Mouse (Mus musculus): ENCODE measurements around the gene Odf3. TPM values are rescaled to one million over a fixed set of nuclear protein-coding genes. Genes with fewer than 3 reads are reported as not detected.

Odf3 gene
- polyA plus RNA-seq (2015; fragmentation: Nextera tagmentation; extraction: Ambion mirVana), result not detected in 2 replicates

DNA sequence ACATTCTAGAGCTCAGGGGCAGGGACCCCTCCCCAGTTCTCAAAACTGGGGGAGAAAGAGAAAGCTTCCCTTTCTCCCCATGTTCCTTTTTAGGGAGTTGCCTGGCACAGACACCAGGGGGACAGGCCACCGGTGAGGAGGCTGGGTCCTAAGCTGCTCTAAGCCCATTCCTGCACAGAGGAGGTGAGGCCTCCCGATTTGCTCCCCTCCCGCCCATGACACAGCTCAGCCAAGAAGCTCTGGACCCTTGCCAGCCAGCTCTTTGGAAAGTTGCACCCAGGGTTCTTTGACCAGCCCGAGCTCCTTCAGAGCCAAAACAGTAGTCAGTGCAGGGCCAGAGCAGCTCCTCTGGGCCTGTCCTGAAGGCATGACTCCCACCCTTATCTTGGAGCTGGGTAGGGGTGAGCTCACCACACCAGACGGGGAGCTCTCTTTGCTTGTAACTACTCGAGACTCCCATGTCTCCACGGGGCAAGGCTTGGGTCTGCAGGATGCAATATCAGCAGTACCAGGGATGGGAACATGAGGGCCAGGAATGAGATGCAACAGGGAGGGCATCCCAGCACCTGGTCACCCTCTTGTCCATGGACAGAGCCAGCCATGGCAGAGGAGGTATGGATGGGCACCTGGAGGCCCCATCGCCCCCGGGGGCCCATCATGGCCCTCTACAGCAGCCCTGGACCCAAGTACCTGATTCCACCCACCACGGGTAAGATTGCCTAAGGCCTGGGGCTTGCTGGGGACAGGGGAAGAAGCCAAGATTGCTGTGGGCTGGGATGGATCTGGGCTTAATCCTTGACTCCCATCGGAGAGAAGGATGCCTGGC, at the start of gene Odf3:
TSS of gene Odf3 (plus strand) at position 51 of the 826 bp plus-strand sequence.

DNA sequence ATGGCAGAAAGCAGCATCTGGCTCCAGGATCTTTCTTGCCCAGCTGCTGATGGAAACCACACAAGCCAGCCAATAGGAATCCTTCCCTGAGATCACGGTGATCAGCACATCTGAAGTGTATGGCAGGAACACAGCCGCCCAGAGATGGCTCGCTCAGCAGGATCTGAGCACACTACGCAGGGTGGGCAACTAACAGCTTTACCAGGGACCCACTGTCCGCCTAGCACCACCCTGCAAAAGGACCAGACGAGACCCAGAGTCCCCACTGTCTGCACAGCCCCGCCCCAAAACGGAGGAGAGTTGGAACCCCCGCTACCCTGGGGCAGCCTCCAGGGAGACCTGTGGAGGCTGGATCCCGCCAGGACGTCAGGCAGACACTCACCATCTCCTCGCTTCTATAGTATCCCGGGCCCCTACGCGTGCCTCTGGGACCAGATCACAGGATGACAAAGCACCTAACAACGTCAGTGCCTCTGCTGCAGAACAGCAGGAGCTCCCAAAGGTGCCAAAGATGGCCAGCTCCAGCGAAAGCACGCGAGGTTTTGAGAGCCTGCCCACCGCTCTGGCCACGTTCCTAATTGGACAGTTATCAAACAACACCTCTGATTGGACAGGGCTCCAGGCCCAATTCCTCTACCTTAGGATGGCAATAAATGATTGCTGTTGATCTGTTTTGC, 25.8 kb upstream of the Odf3 start, which contains the start of gene Zfp941:
TSS of gene Zfp941 (minus strand) at position 526 of the 677 bp plus-strand sequence.

DNA sequence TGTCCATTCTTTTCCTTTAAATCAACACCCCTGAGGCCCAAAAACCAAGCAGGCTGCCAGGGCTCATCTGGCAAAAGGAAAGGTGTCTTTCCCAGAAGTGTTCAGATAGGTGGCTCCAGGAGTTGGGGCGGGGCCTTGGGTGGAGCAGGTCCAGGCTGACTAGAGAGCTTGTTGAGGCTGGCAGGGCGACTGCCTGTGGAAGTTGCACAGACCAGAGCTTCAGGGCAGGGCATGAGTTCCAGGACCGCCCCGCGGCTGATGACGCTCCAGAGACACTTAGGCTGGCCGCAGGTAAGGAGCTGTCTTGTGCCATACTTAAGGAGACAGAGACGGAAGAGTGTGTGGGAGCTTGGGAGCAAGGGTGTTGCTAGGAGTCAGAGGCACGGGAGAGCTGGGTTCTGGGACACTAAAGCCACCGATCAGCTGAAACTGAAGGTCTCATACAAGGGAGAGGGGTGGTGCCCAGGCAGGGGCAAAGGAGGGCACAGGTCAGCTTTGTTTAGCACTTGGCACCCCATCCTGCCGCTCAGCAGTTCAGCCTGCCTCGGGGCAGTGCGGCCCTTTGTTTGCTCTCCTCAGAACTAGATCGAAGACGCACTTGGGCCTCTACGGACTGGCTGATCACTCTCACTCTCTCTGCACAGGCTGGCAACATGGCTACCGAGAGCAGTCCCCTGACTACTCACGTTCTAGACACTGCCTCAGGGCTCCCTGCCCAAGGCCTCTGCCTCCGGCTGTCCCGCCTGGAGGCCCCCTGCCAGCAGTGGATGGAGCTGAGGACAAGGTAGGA, 12.4 kb upstream of the Odf3 start, which contains the start of gene Urah:
TSS of gene Urah (plus strand) at position 51 of the 790 bp plus-strand sequence.

DNA sequence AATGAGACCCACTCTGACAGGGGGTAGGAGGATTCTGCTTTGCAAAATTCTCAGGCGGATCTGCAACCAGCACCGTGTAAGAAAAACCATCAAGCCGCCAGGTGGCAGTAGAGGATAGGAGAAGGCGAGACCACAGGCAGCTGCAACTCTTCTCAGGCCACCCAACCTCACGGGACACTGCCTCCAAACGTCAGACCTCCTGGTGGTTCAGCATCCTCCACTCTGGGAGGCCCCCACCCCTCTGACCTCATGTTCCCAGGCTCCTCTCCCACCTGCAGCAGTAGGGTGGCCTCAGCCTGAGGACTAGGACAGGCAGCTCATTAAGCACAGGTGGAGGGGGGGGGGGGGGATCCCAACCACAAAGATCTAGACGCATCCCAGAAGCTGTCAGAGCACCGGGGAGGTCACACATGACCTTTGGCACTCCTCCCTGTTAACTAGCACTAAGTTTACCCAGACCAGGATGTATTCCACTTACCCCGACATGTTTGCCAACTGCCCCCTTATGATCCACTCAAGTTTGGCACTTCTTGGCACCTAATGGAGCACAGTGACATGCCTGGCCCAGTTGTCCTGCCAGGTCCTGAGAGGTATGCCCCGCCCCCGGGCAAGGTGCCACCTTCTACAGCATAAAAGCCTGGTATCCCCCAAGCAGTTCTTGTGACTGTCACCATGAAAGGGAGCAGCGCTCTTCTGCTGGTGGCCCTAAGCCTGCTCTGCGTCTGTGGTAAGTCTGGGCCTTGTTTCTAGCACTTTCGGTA, 2.5 kb upstream of the Odf3 start, which contains the start of gene Scgb1c1:
TSS of gene Scgb1c1 (plus strand) at position 643 of the 761 bp plus-strand sequence.

DNA sequence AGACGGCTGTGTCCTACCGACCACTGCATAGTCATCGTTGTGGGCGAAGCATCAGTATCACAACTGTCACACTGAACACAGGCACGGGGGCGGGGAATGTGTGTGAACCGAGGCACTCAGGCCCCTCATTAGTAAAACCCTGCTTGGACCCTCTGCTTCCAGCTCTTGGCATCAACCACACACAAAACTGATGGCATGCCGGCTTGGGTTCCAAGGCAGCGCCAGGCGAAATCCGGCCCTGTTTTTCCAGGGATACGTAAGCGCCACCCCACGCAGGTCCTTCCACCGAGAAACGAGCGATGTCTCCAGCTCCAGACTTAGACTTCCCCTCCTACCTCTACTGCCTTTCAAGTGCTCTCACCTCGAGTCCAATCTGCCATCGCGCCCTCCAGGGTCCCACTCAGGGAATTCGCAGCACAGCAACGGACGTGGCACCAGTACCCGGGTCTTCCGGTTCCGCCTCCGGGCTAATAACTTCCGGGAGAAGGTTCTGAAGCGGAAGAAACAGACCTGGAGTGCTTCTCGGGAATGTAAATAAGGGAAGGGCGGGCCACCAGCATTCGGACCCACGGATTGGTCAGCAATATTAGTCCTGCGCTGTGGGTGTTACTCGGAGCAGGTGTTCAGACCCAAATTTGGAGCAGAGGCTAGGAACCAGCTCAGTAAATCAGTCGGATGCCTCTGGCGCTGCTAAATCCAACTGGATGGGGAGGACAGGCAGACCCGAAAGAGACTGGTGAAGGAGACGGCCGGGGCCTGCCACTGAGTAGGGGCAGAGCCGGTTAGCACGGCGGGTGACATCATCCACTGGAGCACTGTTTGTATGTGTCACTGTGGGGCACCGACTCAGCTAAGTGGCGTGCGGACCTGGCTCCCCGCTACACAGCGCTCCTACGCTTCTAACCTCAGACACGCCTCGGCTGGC, 8.5 kb downstream of the Odf3 start, which contains the start of gene Gm45785:
TSS of gene Gm45785 (minus strand) at position 472 of the 925 bp plus-strand sequence.

DNA sequence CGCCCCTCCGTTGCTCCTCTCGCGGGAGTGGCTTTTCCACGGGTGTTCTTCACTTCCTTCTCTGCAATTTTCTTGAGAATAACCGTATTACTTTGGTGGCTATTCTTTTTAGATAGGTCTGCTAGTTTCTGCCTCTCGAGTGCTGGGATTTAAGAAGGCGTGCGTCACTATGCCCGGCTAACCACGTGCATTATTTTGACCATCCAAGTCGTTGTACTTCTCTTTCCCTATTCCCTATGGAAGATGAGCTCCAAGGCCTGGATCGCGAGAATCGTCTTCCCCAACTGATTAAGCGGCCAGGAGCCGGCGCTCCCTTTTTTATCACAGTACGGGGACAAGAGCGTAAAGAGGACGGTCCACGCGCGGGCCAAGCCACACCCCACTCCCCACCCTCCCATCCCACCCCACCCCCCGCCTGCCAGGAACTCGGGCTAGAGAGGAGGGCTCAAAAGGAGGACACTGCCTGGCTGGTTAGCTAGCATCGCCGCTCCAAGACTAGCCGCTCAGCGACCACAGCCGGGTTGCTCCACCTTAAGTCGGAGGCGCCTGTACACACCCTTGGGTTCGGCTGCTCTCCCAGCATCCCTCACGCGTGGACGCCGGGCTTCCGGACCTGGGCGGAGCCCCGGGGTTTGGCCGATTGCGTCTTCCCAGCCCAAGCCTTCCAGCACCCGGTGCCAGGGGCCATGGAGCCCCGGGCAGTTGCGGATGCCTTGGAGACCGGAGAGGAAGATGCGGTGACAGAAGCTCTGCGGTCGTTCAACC, 9.4 kb downstream of the Odf3 start, which contains the start of gene Ric8a:
TSS of gene Ric8a (plus strand) at position 173 of the 765 bp plus-strand sequence.

DNA sequence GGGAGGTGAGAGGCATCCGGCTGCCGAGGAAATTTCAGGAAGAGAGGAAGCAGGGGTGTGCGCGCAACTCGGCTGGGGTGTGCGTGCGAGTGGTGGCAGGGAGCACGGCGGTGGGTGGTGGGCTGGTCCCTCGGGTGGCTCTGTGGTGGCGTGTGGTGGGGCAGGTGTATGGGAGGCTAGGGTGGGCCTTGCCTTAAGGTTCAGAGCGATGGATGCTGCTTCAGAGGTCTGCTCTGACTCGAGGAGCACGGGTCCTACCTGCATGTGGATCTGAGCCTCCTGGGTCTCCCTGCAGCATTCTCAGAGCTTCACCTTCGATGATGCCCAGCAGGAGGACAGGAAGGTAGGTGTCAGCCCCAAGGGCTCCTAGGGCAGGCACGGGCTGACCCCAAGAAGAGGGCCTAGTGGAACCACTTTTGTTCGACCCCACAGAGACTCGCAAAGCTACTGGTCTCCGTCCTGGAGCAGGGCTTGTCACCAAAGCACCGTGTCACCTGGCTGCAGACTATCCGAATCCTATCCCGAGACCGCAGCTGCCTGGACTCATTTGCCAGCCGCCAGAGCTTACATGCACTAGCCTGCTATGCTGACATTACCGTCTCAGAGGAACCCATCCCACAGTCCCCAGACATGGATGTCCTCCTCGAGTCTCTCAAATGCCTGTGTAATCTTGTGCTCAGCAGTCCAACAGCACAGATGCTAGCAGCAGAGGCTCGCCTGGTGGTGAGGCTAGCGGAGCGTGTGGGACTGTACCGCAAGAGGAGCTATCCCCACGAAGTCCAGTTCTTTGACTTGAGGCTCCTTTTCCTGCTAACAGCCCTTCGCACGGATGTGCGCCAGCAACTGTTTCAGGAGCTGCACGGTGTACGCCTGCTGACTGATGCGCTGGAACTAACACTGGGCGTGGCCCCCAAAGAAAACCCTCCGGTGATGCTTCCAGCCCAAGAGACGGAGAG, 10.2 kb downstream of the Odf3 start, which contains the start of gene Bet1l:
TSS of gene Bet1l (minus strand) at position 28 of the 956 bp plus-strand sequence.

DNA sequence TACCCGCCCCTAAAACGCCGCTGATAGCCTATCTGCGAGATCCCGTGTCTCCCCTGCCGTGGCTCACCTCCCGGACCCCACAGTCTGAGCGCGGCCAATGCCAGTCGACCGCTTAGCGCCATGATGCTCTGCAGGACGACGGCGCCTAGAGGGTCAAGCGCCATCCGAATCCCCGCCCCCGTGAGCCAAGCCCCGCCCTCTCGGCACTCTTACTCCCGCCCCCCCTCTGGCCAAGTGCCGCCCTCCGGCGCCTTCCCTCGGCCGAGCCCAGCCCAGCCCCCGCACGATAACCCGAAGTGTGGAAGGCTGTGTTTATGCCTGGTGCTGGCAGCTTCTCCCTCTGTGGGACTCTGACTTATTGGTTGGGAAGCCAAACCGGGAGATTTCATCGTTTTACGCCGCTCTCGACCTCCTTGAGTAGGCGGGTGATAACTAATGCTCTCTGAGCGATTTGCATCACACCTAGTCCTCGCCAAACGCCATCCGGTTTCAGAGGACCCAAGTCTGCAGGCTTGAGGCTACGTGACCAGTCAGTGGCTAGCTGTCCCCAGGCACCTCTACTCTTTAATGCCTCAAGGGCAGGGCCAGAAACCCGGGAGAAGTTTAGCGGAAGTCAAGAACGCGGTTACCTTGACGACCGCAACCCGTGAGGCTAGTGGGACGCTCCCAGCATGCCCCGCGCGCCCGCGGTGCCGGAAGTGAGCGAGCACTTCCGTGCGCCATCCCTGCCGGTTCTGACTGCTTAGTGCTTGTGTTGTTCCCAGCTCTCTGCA, 34.3 kb downstream of the Odf3 start, which contains the start of the genes Psmd13 and Sirt3:
TSS of gene Psmd13 (plus strand) at position 273 of the 773 bp plus-strand sequence.
TSS of gene Sirt3 (minus strand) at position 614 of the 773 bp plus-strand sequence.

DNA sequence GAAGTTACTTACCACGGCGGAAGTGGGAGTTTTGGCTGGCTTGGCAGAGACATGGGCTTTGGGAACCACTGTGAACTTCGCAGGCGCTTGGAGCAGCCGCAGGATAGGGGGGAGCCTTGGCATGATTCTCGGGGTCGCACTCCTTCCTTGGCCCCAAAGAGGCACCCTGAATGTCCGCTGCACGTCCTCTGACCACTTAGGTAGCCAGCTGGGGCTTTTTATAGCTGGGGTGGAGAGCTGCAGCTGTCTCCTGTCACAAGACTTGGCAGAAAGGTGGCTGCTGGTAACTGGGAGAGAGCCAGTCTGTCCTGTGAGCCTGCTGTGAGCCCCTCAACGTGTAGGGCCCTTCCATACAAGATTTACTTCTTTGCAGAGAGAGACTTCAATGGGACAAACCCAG, 52.6 kb downstream of the Odf3 start, which contains the start of gene Cox8b:
TSS of gene Cox8b (minus strand) at position 227 of the 400 bp plus-strand sequence.

Other genes with a start within 250 kb of the Odf3 start
- gene Olfr46, start 246.5 kb upstream of the Odf3 start, polyA plus RNA-seq (2015; fragmentation: Nextera tagmentation; extraction: Ambion mirVana), result not detected in 2 replicates
- gene Olfr61, start 218.8 kb upstream of the Odf3 start, polyA plus RNA-seq (2015; fragmentation: Nextera tagmentation; extraction: Ambion mirVana), result not detected in 2 replicates
- gene Olfr53, start 201.4 kb upstream of the Odf3 start, polyA plus RNA-seq (2015; fragmentation: Nextera tagmentation; extraction: Ambion mirVana), result not detected in 2 replicates
- not detected in 2 replicates for gene Olfr539, start 187.9 kb upstream of the Odf3 start, polyA plus RNA-seq (2015; fragmentation: Nextera tagmentation; extraction: Ambion mirVana)
- not detected in 2 replicates for gene Olfr45, start 165.9 kb upstream of the Odf3 start, polyA plus RNA-seq (2015; fragmentation: Nextera tagmentation; extraction: Ambion mirVana)
- not detected in 2 replicates for gene Olfr541, start 150.5 kb upstream of the Odf3 start, polyA plus RNA-seq (2015; fragmentation: Nextera tagmentation; extraction: Ambion mirVana)
- 0.29 and 13.1 TPM in 2 replicates for gene Cyp2e1, start 84.1 kb upstream of the Odf3 start, polyA plus RNA-seq (2015; fragmentation: Nextera tagmentation; extraction: Ambion mirVana)
- gene Syce1, start 60.0 kb upstream of the Odf3 start, polyA plus RNA-seq (2015; fragmentation: Nextera tagmentation; extraction: Ambion mirVana), result 0.21 TPM in 1 of 2 replicates, not detected in the other
- 0.11 and 0.14 TPM in 2 replicates for gene Zfp941, start 25.6 kb upstream of the Odf3 start, polyA plus RNA-seq (2015; fragmentation: Nextera tagmentation; extraction: Ambion mirVana)
- 5.0 TPM in 1 of 2 replicates, not detected in the other for gene Urah, start 12.8 kb upstream of the Odf3 start, polyA plus RNA-seq (2015; fragmentation: Nextera tagmentation; extraction: Ambion mirVana)
- gene Scgb1c1, start 2.3 kb upstream of the Odf3 start, polyA plus RNA-seq (2015; fragmentation: Nextera tagmentation; extraction: Ambion mirVana), result not detected in 2 replicates
- not detected in 2 replicates for gene Gm45785, start 8.5 kb downstream of the Odf3 start, polyA plus RNA-seq (2015; fragmentation: Nextera tagmentation; extraction: Ambion mirVana)
- gene Ric8a, start 9.2 kb downstream of the Odf3 start, polyA plus RNA-seq (2015; fragmentation: Nextera tagmentation; extraction: Ambion mirVana), result 40.2 and 42.3 TPM in 2 replicates
- gene Bet1l, start 9.8 kb downstream of the Odf3 start, polyA plus RNA-seq (2015; fragmentation: Nextera tagmentation; extraction: Ambion mirVana), result 35.0 and 37.4 TPM in 2 replicates
- gene Psmd13, start 34.2 kb downstream of the Odf3 start, polyA plus RNA-seq (2015; fragmentation: Nextera tagmentation; extraction: Ambion mirVana), result 170 and 182 TPM in 2 replicates
- 28.6 and 32.3 TPM in 2 replicates for gene Sirt3, start 34.5 kb downstream of the Odf3 start, polyA plus RNA-seq (2015; fragmentation: Nextera tagmentation; extraction: Ambion mirVana)
- 998 and 1,212 TPM in 2 replicates for gene Cox8b, start 52.6 kb downstream of the Odf3 start, polyA plus RNA-seq (2015; fragmentation: Nextera tagmentation; extraction: Ambion mirVana)
- 0.02 and 0.06 TPM in 2 replicates for gene Nlrp6, start 73.1 kb downstream of the Odf3 start, polyA plus RNA-seq (2015; fragmentation: Nextera tagmentation; extraction: Ambion mirVana)
- 8.7 and 9.2 TPM in 2 replicates for gene Pgghg, start 93.6 kb downstream of the Odf3 start, polyA plus RNA-seq (2015; fragmentation: Nextera tagmentation; extraction: Ambion mirVana)
- 1.2 and 2.4 TPM in 2 replicates for gene Ifitm5, start 102.5 kb downstream of the Odf3 start, polyA plus RNA-seq (2015; fragmentation: Nextera tagmentation; extraction: Ambion mirVana)
- not detected in 2 replicates for gene Gm45717, start 108.1 kb downstream of the Odf3 start, polyA plus RNA-seq (2015; fragmentation: Nextera tagmentation; extraction: Ambion mirVana)
- 680 and 694 TPM in 2 replicates for gene Ifitm2, start 108.2 kb downstream of the Odf3 start, polyA plus RNA-seq (2015; fragmentation: Nextera tagmentation; extraction: Ambion mirVana)
- 12.1 and 16.9 TPM in 2 replicates for gene Ifitm1, start 119.4 kb downstream of the Odf3 start, polyA plus RNA-seq (2015; fragmentation: Nextera tagmentation; extraction: Ambion mirVana)
- 250 and 252 TPM in 2 replicates for gene Ifitm3, start 163.0 kb downstream of the Odf3 start, polyA plus RNA-seq (2015; fragmentation: Nextera tagmentation; extraction: Ambion mirVana)
- 0.56 and 1.0 TPM in 2 replicates for gene Ifitm6, start 170.1 kb downstream of the Odf3 start, polyA plus RNA-seq (2015; fragmentation: Nextera tagmentation; extraction: Ambion mirVana)
- gene Gm17387, start 181.3 kb downstream of the Odf3 start, polyA plus RNA-seq (2015; fragmentation: Nextera tagmentation; extraction: Ambion mirVana), result not detected in 2 replicates
- 0.56 TPM in 1 of 2 replicates, not detected in the other for gene B4galnt4, start 213.3 kb downstream of the Odf3 start, polyA plus RNA-seq (2015; fragmentation: Nextera tagmentation; extraction: Ambion mirVana)
- gene Pkp3, start 230.4 kb downstream of the Odf3 start, polyA plus RNA-seq (2015; fragmentation: Nextera tagmentation; extraction: Ambion mirVana), result 0.46 and 4.1 TPM in 2 replicates